Mouse (Mus musculus) thymus, adult 2 months (tissue): ENCODE data around the gene Cpvl. TPM values are rescaled to one million over a fixed set of nuclear protein-coding genes. Genes with fewer than 3 reads are reported as not detected.
A peak's percentile ranks its signal among the peaks of the same experiment; 100 is the strongest.

ENCODE experiments used
- DNase-seq: peaks from one replicate; pipeline ENCODE4 v3.0.0; 2021
- H3K27ac ChIP-seq: fragments of 200-500 bp; 2 replicates; pipeline ENCODE4 v1.5.1; 2012; ENCODE audit warnings: low read length, control low read depth; ENCODE audit not compliant: control insufficient read depth, insufficient read depth
- H3K27me3 ChIP-seq: fragments of 200-500 bp; 2 replicates; pipeline ENCODE4 v1.6.1; 2012; ENCODE audit warnings: mild to moderate bottlenecking, low read length, moderate library complexity, mixed read lengths; ENCODE audit not compliant: control insufficient read depth, insufficient read depth
- H3K36me3 ChIP-seq: fragments of 200-500 bp; 2 replicates; pipeline ENCODE4 v1.6.1; 2012; ENCODE audit warnings: mild to moderate bottlenecking, low read length, moderate library complexity; ENCODE audit not compliant: control insufficient read depth, insufficient read depth
- H3K4me1 ChIP-seq: fragments of 200-500 bp; replicated peaks from 2 replicates; pipeline ENCODE4 v1.6.1; 2012; ENCODE audit warnings: low read length; ENCODE audit not compliant: control insufficient read depth, insufficient read depth
- H3K4me3 ChIP-seq: fragments of 200-500 bp; 2 replicates; pipeline ENCODE4 v1.5.1; 2012; ENCODE audit warnings: mild to moderate bottlenecking, low read length, control low read depth, moderate library complexity; ENCODE audit not compliant: control insufficient read depth, insufficient read depth
- CTCF ChIP-seq: fragments of 200-500 bp; IDR thresholded peaks from 2 replicates; pipeline ENCODE4 v1.5.1; 2012; ENCODE audit warnings: mild to moderate bottlenecking, control low read depth, low read length, moderate library complexity, borderline replicate concordance; ENCODE audit not compliant: control insufficient read depth, poor library complexity, insufficient read depth; ENCODE audit errors: extremely low read depth
- POLR2A ChIP-seq: fragments of 200-500 bp; IDR thresholded peaks from 2 replicates; pipeline ENCODE4 v1.6.1; 2012; ENCODE audit warnings: mild to moderate bottlenecking, low read length, control low read depth, moderate library complexity; ENCODE audit not compliant: control insufficient read depth, poor library complexity, insufficient read depth; ENCODE audit errors: extremely low read depth
- WGBS: fragments of 180-500 bp; shearing (Covaris S2); methylation state at CpG from one replicate; pipeline ENCODE4 v1.1.7; 2018; 5-methylcytosine and 5-hydroxymethylcytosine counted together
- polyA plus RNA-seq: library from polyadenylated mRNA; depleted of rRNA; stranded (reverse); fragments of >200 nt; gene quantifications from 2 replicates; pipeline ENCODE4 v1.2.3, GENCODE M21; 2012

Cpvl gene
- polyA plus RNA-seq, 1 experiment, result not detected

GRCm38 (mm10) chr6:53965900-53966299, 12.6 kb downstream of the Cpvl start:
- no peak for DNase-seq
- Histone ChIP-seq H3K27ac (no peak overlapping the region), H3K4me1 (no peaks in the 10 kb centered on the region), H3K4me3 (no peak overlapping the region), H3K27me3 (no peaks in the 10 kb centered on the region), H3K36me3 (no peaks in the 10 kb centered on the region)
- WGBS, result 83% methylated on average over 5 of the region's 5 CpGs
- TF ChIP-seq POLR2A (no peak), CTCF (no peak)

DNA sequence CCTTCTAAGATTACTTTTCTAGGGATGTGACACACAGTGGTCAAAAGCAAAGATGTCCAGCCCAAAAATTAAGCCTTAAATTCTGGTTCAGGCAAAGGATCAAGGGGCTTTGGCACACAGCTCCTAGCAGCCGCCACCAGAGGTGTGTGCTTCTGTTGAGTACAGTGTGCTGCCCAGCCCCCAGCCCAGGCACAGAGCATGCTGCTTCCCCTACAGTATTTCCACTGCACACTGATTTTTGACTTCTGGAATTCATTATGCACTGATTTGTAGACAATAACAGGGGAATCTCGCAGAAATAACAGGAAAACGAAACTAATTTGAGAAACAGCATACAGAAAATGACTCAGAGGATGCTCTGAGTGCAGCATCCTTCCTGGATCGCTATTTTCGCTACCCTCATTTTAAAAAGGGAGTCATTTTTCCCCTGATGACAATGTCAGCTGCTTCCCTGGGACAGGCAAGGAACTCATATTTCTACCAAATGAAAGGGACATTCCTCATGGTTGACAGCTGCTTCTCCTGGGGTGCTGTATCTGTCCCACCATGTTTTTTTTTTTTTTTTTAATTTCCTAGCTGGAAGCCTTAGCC, 14.5 kb downstream of the Cpvl start:
- Histone ChIP-seq H3K27me3 (no peaks in the 10 kb centered on the region), H3K4me1 (no peaks in the 10 kb centered on the region), H3K4me3 (no peak overlapping the region), H3K27ac (no peak overlapping the region), H3K36me3 (no peaks in the 10 kb centered on the region)
- WGBS, result 82% methylated on average over 5 of the region's 5 CpGs
- TF ChIP-seq POLR2A (no peak), CTCF (no peak)
- DNase-seq, result no peak

DNA sequence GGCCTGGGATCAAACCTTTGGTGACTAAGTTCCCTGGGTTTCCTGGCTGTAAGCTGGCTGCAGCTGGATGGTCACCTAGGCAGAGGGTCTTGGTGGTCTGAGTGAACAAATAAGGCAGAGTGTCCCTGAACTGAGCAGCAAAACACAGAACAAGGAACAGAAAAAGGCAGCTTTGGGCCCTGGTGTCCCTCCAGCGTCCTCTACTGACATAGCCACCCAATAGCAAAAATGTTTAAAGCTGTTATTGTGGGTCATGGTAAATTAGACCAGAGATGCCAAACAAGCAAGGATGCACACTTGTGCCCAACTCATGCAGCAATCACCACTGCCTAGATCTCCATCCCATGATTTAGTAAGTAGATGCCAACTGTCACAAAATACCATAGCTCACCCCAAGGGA, 16.5 kb downstream of the Cpvl start:
- Histone ChIP-seq H3K4me1 (no peaks in the 10 kb centered on the region), H3K27ac (no peak overlapping the region), H3K27me3 (no peaks in the 10 kb centered on the region), H3K36me3 (no peaks in the 10 kb centered on the region), H3K4me3 (no peak overlapping the region)
- TF ChIP-seq POLR2A (no peak), CTCF (no peak)
- 80% methylated on average over 1 of the region's 1 CpGs for WGBS
- no peak for DNase-seq

DNA sequence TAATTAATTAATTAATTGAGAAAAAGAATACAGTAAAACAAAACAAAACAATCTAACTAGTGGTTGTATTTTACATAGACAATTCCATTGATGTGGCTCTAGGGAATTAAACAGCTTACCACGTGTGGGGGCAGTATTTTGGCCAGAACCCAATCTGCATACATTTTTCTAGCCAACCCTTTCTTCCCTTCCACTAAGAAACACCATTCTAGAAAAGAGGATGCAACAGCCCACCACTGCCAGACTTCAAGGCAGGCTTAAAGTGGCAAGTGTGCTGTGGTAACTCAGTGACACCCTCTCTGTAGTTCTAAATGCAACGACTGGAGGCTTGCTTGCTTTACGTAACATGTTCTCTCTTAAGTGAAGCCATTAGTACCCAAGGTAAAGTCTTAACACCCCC, 18.6 kb downstream of the Cpvl start:
- Histone ChIP-seq H3K4me1 (no peaks in the 10 kb centered on the region), H3K4me3 (no peak overlapping the region), H3K27me3 (no peaks in the 10 kb centered on the region), H3K27ac (no peak overlapping the region), H3K36me3 (no peaks in the 10 kb centered on the region)
- TF ChIP-seq POLR2A (no peak), CTCF (no peak)
- no peak for DNase-seq
- 69% methylated on average over 3 of the region's 3 CpGs for WGBS

- no peaks in the 10 kb centered on the region for H3K36me3 ChIP-seq
- DNase-seq, result peak; percentile 53
- H3K27me3 ChIP-seq, result no peaks in the 10 kb centered on the region
- no peak overlapping the region for H3K4me3 ChIP-seq
- no peaks in the 10 kb centered on the region for H3K4me1 ChIP-seq
- 39% methylated on average over 7 of the region's 7 CpGs for WGBS
- TF ChIP-seq CTCF, result no peak
- no peak for TF ChIP-seq POLR2A
- H3K27ac ChIP-seq, result no peak overlapping the region
These were observed 20.1 kb downstream of the Cpvl start for GRCm38 (mm10) chr6:53958321-53958720.

DNA sequence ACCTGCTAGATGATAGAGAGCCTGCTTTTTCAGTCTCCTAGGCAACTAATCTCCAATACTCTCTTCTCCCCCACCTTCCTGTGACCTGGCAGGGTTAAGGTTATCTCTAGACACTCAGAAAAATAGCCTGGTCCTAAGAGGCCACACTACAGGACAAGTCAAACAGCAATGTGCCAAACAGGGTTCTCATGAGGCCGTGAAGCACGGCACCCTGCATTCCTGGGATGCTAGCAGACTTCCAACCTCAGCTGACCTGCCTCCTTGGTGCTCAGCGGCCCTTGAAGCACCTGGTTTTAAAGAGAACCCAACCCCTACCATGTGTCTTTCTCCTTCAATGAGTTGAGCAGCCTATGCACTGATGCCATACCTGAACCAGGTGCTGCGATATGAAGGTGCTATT, 22.0 kb downstream of the Cpvl start:
- Histone ChIP-seq H3K4me3 (no peak overlapping the region), H3K4me1 (no peaks in the 10 kb centered on the region), H3K27ac (no peak overlapping the region), H3K27me3 (no peaks in the 10 kb centered on the region), H3K36me3 (no peaks in the 10 kb centered on the region)
- no peak for TF ChIP-seq CTCF
- 91% methylated on average over 4 of the region's 4 CpGs for WGBS
- no peak for DNase-seq

DNA sequence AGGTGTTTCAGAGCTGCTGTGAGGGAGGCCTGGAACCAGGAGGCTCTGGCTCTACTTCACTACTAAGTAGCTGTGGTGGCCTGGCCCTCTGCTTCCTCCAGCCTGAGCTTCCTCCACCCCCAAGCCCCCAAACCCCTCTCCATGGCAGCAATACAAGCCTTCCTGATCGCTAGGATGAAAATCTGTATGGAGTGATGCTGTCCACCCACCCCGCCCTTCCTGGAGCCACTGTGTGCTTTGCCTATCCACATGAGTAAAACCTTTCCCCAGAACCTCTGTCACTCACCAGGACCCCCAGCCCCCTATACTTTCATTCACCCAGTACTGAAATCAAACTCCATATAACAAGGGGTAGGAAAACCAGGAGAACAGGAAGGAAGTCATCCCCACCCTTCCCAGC, 22.6 kb downstream of the Cpvl start:
- H3K36me3 ChIP-seq, result no peaks in the 10 kb centered on the region
- H3K27ac ChIP-seq, result no peak overlapping the region
- no peaks in the 10 kb centered on the region for H3K27me3 ChIP-seq
- 90% methylated on average over 2 of the region's 2 CpGs for WGBS
- H3K4me3 ChIP-seq, result no peak overlapping the region
- TF ChIP-seq CTCF, result no peak
- no peak for TF ChIP-seq POLR2A
- DNase-seq, result no peak
- H3K4me1 ChIP-seq, result no peaks in the 10 kb centered on the region
